Mouse (Mus musculus): ENCODE measurements around the gene Larp1.

DNA sequence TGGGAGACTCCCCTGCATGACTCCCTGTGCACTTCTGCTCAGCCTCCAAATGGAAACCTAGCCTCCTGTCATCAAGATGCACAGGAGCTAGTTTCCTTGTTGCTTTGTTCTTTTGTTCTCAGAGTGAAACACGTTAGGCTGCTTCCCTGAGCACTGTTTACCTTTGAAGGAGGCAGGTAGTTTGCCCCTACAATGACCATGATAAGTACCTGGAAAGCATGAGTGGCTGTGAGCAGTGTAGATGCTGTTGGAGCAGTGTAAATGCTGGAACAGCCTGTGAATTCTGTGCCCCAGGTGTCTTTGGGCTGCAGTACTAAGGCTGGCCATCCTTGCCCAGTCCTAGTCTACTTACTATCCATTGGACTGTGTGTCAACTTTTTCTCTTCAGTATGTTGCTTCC lies 18.0 kb downstream of the Larp1 start:
- TF ChIP-seq HCFC1 (IDR thresholded peaks at IDR 0.05; ENCODE audit: borderline replicate concordance, insufficient read depth, low read length) = no peak
- no peak for TF ChIP-seq CHD2 (IDR thresholded peaks at IDR 0.05; ENCODE audit: low read depth, low read length)
- TF ChIP-seq ZC3H11A (IDR thresholded peaks at IDR 0.05; ENCODE audit: borderline replicate concordance, low read depth, low read length) = no peak
- TF ChIP-seq ZNF384 (IDR thresholded peaks at IDR 0.05; ENCODE audit: low read depth, low read length) = no peak
- no peak for TF ChIP-seq MAFK (IDR thresholded peaks at IDR 0.05; ENCODE audit: insufficient read depth, low read depth, low read length)
